Mouse (Mus musculus) gastrocnemius, adult 18-20 months (tissue): ENCODE results near the gene H2-Q4. TPM values are rescaled to one million over a fixed set of nuclear protein-coding genes. Genes with fewer than 3 reads are reported as not detected.
"Not testable (repeated sequence)": the region's sequence is repeated elsewhere in the genome, so short reads cannot be mapped to it uniquely, and the experiment has no call there.

Experiments
- DNase-seq: peaks from one replicate; pipeline ENCODE4 v3.0.0; 2021; ENCODE audit warnings: low spot score
- long read RNA-seq, 2 experiments: library from polyadenylated mRNA; stranded (forward); transcript quantifications; one replicate each; pipeline ENCODE4 v2.0.0; 2021
- total RNA-seq, 2 experiments: library from RNA; stranded (reverse); gene quantifications; 2 replicates each; pipeline ENCODE4 v1.2.3; 2021

Gene H2-Q4
- 1 to 10 TPM; 3.5 to 6.6 TPM for total RNA-seq
- long read RNA-seq, experiment 1, partial matches to known transcripts = 2 of 3 reads
- long read RNA-seq, experiment 1, other reads (novel, unspliced or antisense) = 1 of 3 reads
- long read RNA-seq, experiment 2 = 0 reads

DNA sequence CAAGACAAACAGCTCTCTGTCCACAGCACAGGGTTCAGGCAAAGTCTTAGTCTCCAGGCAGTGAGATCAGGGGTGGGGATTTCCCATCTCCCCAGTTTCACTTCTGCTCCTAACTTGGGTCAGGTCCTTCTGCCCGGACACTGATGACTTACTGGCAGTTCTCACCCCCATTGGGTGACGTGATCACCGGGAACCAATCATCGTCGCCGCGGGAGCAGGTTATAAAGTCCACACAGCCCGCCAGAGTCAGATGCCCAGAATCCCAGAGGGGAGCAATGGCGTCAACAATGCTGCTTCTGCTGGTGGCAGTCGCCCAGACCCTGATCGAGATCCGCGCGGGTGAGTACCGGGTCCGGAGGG is at the start of gene H2-Q4:
H2-Q4 (plus strand) TSS at position 249 of the 360 bp plus-strand sequence.
- DNase-seq = peak; percentile 94

DNA sequence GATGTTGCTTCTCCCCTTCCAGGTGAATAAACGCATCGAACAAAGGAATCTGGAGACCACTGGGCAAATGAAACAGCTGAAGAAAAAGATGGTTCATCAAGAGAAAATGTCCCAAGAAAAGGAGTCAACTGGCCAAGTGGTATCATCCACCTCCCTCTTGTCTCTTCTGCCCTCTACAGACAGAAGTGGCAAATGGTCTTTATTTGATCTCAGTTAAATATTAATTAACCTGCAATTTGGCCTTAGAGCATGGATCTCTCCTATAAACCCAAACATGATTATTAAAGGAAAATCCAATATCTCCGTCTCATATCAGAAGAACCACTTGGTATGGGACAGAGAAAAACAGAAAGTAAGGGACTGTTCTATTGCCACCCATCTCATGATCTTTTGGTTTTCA is 49.7 kb upstream of the H2-Q4 start:
- DNase-seq = not testable (repeated sequence)

- not testable (repeated sequence) for DNase-seq
Measured at GRCm38 (mm10) chr17:35331546-35331945, 47.9 kb upstream of the H2-Q4 start.

DNA sequence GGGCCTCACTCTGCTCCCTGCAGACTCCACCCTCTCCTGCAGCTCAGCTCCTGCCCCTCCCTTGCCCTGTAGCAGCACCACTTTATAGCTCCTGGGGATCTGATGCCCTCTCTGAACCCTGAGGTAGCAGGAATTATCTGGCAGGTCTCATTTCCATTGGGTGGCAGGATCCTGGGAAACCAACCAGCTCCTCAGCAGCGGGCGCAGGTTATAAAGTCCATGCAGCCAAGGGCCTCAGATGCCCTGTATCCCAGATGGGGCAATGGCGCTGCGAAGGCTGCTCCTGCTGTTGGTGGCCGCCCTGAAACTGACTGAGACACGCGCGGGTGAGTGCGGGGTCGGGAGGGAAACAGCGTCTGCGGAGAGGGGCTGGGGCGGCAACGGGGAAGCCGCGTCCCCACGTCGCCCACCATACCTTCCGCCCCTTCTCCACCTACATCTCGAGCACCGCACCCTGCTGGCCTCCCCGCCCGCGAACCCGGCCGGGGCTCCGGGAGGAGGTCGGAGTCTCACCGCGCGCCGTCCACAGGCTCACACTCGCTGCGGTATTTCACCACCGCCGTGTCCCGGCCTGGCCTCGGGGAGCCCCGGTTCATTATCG is 37.2 kb upstream of the H2-Q4 start, which contains the start of gene H2-Q2:
H2-Q2 (plus strand) TSS at position 172 of the 601 bp plus-strand sequence.
- DNase-seq = no peak

- DNase-seq = no peak
Measured at GRCm38 (mm10) chr17:35342711-35343476, 36.5 kb upstream of the H2-Q4 start.

DNA sequence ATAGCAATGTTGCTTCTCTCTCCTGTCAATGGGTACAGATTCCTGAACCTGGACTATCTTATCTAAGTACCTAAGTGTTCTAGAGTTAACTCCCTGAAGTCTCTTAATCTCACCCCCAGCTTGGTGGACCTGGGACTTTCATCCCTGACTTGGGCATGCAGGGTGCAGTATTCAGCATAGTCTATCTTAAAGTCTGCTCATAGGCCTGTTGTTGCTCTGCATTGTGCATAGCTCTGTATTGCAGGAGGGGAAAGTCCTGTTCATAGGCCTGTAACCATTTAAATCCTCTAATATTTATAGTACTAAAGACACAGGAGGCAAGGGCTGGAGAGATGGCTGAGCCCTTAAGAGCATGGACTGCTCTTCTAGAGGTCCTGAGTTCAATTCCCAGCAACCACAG is 31.8 kb upstream of the H2-Q4 start:
- not testable (repeated sequence) for DNase-seq

DNA sequence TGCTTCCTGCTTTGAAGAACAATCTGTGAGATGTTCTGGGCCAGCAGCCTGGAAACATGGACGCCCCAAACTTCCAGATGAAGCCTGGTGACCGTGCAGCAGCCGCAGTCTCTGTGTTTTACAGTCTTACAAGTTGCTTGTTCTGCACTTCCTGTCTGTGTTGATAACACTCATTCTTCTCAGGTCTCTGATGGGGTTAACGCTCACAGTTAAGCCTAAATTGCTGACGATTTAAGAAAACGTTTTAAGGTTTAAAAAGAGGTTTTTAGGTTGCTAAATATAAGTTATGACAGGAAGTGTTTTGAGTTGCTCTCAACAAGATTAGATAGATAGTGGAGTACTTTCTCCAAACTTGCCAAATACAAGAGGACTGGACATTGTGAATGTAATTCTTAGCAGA is 26.1 kb upstream of the H2-Q4 start:
- DNase-seq = not testable (repeated sequence)

- DNase-seq = no peak
Measured at GRCm38 (mm10) chr17:35354071-35354470, 25.3 kb upstream of the H2-Q4 start.

- no peak for DNase-seq
Measured at GRCm38 (mm10) chr17:35357086-35357485, 22.3 kb upstream of the H2-Q4 start.

DNA sequence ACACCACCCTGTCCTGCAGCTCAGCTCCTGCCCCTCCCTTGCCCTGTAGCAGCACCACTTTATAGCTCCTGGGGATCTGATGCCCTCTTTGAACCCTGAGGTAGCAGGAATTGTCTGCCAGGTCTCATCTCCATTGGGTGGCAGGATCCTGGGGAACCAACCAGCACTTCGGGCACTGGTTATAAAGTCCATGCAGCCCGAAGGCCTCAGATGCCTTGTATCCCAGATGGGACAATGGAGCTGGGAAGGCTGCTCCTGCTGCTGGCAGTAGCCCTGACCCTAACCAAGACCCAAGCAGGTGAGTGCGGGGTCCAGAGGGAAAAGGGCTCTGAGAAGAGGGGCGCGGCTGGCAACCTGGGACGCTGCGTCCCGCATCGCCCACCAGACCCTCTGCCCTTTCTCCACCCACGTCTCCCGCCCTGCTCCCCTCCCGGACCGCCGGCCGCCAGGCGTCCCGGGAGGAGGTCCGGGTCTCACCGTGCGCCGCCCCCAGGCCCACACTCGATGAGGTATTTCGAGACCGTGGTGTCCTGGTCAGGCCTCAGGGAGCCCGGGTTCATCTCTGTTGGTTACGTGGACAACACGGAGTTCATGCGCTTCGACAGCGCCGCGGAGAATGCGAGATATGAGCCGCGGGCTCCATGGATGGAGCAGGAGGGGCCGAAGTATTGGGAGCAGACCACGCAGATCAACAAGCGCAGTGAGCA is 20.5 kb upstream of the H2-Q4 start:
- DNase-seq = no peak

DNA sequence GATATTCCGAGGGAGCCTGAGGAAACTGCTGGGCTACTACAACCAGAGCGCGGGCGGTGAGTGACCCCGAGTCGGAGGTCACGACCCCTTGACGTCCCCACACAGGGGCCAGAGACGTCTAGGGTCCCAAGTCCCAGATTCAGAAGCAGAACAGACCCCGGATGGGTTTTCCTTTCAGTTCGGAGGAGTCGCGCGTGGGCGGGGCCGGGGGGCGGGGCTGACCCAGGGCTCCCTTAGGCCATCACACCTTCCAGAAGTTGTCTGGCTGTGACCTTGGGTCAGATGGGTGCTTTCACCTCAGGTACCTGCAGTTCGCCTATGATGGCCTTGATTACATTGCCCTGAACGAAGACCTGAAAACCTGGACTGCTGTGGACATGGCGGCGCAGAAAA is 20.0 kb upstream of the H2-Q4 start:
- no peak for DNase-seq

- DNase-seq = peak; percentile 16
Measured at GRCm38 (mm10) chr17:35379729-35380451, 473 bp downstream of the H2-Q4 start.

DNA sequence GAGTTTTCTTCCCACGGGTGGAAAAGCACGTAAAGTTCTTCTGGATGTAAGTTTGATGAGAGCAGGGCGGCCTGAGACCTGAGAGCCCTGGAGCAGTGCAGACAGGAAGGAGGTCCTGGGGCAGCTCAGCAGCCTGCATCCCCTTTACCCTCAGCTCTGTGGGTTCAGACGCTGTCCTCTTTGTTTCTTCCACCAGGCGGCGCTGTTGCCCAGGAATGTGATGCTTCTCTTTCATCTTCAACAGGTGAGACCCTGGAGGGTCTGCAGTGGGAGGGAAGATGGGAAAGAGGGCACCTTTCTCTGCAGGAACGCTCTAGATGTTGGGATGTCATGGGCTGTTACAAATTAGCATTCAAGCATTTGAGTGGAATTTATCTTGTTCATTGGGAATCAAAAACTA is 10.4 kb downstream of the H2-Q4 start:
- DNase-seq = not testable (repeated sequence)

GRCm38 (mm10) chr17:35392671-35393070 is 13.3 kb downstream of the H2-Q4 start:
- not testable (repeated sequence) for DNase-seq

GRCm38 (mm10) chr17:35393864-35394800 is 14.7 kb downstream of the H2-Q4 start:
- DNase-seq = not testable (repeated sequence)

DNA sequence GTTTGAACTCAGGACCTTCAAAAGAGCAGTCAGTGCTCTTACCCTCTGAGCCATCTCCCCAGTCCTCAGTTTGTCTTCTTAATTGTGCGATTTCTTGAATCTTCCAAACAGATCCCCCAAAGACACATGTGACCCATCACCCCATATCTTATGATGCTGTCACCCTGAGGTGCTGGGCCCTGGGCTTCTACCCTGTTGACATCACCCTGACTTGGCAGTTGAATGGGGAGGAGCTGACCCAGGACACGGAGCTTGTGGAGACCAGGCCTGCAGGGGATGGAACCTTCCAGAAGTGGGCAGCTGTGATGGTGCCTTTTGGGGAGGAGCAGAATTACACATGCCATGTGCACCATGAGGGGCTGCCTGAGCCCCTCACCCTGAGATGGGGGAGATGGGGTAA is 17.5 kb downstream of the H2-Q4 start:
- DNase-seq = not testable (repeated sequence)

GRCm38 (mm10) chr17:35413057-35413456 is 33.6 kb downstream of the H2-Q4 start:
- not testable (repeated sequence) for DNase-seq

- DNase-seq = not testable (repeated sequence)
Measured at GRCm38 (mm10) chr17:35415273-35416129, 36.1 kb downstream of the H2-Q4 start.

GRCm38 (mm10) chr17:35418772-35419171 is 39.4 kb downstream of the H2-Q4 start:
- DNase-seq = no peak
